Mouse (Mus musculus): ENCODE results near the gene Krt14.
"Not testable (repeated sequence)": the region's sequence is repeated elsewhere in the genome, so short reads cannot be mapped to it uniquely, and the experiment has no call there.

Gene Krt14

GRCm38 (mm10) chr11:100207498-100207897, at the start of gene Krt14:
TSS of gene Krt14 (minus strand) at chr11:100207548.
- DNase-seq, result no peak

DNA sequence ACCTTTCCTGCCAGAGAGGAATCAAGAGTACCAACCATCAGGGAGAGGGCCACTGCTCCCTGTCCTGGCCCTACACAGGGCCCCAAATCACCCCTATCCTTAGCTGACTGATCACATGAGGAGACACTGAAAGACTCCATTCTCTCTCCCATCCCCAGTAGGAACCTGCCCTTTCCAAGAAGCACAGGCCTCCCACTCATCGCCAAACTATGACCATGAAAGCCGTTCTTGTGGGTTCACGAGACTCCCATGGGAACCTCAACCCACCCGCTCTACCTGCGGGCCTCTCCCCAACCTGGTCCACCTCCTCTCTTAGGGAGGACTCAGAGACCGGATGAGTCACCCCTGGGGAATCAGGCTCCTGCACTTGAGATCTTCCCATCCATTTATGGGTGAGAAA, 48.2 kb upstream of the Krt14 start:
- DNase-seq, result no peak

- no peak for DNase-seq
Observed at GRCm38 (mm10) chr11:100254360-100255090, 47.2 kb upstream of the Krt14 start.

- no peak for DNase-seq
Observed at GRCm38 (mm10) chr11:100248852-100249465, 41.6 kb upstream of the Krt14 start, which contains the start of gene Krt16. TSS of gene Krt16 (minus strand) at chr11:100248902.

- DNase-seq, result not testable (repeated sequence)
Observed at GRCm38 (mm10) chr11:100246471-100246870, 39.1 kb upstream of the Krt14 start.

GRCm38 (mm10) chr11:100240272-100240671, 32.9 kb upstream of the Krt14 start:
- DNase-seq, result not testable (repeated sequence)

DNA sequence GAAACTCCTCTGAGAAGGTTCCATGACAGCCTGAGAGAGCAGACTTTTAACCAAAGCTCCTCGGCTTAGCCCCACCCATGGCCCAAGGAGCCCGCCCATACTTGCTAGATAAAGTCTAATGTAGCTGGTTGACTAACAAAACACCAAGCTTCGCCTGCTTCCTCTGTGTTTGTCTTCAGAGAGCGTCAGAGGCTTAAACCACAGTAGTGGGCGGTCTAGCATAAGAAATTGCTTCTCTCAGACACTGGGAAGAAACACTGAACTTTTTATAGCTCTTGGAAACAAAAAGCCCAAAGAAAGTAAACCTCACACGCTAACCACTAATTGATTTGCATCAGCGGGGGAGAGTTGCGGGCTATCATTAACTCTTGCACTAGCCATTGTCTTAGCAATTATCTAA, 14.4 kb upstream of the Krt14 start:
- DNase-seq, result no peak

- DNase-seq, result no peak
Observed at GRCm38 (mm10) chr11:100219304-100219703, 12.0 kb upstream of the Krt14 start.

GRCm38 (mm10) chr11:100208542-100208941, 1.2 kb upstream of the Krt14 start:
- DNase-seq, result no peak

GRCm38 (mm10) chr11:100203448-100203847, 3.9 kb downstream of the Krt14 start:
- no peak for DNase-seq

GRCm38 (mm10) chr11:100202906-100203305, 4.4 kb downstream of the Krt14 start:
- DNase-seq, result no peak

- DNase-seq, result no peak
Observed at GRCm38 (mm10) chr11:100200104-100200820, 7.1 kb downstream of the Krt14 start.

- DNase-seq, result no peak
Observed at GRCm38 (mm10) chr11:100198666-100199065, 8.7 kb downstream of the Krt14 start.

GRCm38 (mm10) chr11:100192992-100193391, 14.4 kb downstream of the Krt14 start, which contains the start of gene Krt9:
TSS of gene Krt9 (minus strand) at chr11:100193246.
- no peak for DNase-seq

GRCm38 (mm10) chr11:100191820-100192219, 15.5 kb downstream of the Krt14 start:
- DNase-seq, result no peak

DNA sequence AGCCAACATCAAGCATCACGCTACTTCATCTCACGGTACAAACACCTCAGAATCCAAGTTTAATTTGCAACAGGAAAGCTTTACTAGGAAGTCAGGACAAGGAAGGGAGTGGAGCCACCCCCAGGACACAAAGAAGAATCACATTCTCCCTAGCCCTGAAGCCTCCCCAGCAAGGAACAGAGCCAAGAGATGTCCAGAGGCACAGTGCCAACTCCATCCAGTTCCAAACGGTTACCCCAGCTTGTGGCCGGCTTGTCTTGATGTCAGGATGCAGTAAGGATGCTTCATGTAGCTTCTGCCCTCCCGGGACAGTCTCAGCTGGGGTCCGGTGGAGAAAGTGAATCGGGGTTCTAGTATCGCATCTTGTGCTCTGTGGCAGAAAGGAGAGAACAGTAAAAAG, 20.6 kb downstream of the Krt14 start:
- DNase-seq, result no peak

DNA sequence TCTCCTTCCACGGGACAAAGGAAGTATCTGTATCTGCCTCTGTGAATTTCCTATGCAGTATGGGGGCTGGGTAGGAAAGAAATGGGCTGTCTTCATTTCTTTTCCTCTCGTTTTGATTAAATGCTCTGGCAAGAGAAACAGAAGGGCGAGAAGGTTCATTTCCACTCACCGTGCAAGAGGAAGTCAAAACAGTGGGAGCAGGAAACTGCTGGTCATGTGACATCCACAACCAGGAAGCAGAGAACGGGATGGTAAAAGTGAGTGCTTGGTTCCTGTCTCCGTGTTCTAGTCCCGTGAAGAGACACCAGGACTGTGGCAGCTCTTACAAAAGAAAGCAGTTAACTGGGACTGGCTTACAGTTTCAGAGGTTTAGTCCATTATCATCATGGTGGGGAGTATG, 25.6 kb downstream of the Krt14 start:
- no peak for DNase-seq

DNA sequence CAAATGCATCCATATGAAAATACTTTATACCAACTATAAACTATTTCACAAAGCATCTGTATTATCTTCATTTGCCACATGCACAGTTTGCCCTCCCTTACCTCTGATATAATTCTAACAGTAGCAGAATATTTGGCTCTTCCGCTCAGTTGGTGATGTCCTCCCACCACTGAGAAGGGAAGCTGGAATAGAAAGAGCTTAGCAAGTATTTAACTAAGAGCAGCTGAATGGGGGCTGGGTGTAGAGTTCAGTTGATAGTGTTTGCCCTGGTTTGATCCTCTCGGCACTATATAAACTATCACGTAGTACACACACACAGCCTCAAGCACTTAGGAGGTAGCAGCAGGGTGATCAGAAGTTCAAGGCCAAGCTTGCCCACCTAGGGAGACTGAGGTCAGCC, 28.1 kb downstream of the Krt14 start:
- no peak for DNase-seq

DNA sequence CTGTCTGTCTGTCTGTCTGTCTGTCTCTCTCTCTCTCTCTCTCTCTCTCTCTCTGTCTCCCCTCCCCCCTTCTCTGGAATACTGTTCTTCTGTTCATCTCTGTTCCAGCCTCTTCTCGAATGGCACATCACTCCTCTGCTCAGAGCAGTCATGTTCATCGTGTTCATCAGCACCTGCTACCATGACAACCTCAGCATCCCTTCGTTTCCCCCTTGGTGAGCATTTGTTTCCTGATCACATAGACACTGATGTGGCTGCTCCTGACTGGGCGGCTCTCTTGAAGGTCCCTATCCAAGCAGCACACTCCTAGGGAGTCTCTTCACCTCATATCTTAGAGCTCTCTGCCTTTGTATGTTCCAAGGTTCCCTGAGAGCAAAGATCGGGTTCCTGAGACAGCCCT, 29.0 kb downstream of the Krt14 start:
- no peak for DNase-seq

DNA sequence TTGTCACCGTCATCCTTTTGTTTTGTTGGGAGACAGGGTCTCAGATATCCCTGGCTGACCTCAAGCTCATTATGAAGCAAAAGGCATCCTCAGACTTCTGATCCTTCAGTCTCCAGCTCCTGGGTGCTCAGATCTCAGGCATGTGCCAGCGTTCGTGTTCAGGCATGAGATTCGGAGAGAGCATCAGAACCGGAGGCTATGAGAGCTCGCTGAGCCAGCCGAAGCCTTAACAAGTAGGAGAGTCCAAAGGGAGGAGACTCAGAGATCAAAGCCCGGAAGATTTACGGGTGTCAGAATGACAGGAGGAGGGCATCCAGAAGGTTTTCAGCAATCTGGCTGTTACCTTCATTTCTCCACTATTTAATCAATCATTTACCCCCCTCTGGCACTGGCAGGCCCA, 30.6 kb downstream of the Krt14 start:
- DNase-seq, result no peak

DNA sequence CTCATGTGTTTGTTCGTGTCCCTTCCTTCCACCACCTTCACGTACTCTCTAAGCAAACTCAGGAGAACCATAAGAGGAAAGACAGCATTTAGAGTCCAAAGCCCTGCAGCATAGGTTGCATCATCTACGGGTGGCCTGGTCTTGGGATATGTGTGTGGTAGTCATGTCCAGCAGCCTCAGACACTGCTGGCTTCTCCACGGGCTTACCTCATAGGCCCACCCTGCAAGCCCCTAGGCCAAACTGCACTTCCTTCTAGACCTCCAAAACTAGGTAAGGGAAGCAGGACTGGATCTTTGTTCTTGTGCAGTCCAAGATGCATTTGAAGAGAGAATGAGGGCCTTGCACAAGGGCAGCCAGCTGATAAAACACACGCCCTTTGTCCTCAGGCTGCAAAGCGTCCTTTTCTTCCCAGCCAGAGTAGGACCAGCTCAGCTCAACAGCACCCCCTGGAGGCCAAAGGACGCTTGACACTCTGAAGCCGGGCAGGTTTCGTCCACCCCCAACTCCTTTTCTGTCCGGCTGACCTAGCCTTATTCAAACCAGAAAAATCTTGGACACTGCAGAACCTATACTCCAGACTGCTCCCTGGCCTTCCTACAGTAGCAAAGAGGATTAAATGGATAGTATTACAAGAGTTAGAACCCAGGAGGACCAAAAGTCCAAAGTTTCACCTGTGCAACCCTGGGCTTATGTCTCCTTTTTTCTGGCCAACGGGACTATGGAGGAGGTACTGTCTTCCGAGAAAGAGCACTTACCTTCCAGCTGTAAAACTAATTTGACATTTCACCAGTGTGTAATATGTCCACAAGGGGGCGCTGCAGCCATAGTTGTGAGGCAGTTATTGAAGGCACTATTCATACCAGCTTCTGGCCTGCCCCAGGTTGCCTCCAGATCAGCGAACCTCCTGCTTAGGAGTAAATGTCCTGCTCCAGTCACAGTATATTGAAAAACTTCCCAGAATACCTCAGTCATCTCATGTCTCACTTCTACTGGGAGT, 38.3 kb downstream of the Krt14 start:
- DNase-seq, result peak; percentile 17

- no peak for DNase-seq
Observed at GRCm38 (mm10) chr11:100168071-100168470, 39.3 kb downstream of the Krt14 start.

DNA sequence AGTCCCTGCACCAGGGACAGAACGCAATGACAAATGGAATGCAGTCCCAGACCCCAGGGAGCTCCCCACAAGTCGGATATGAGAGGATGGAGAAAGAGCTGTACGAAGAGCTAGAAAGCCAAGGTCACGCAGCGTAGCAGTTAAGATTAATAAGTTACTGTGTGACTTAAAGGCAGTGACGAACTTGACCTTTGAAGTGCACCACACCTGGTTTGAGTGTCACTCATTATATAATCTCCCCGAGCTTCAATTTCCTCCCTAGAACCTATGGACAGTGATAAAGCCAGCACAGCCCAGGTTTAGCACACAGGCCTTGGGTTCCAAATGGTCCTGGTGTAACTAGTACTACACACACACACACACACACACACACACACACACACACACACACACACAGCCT, 43.0 kb downstream of the Krt14 start:
- no peak for DNase-seq
